Mouse (Mus musculus): ENCODE measurements around the gene Cntrob.

DNA sequence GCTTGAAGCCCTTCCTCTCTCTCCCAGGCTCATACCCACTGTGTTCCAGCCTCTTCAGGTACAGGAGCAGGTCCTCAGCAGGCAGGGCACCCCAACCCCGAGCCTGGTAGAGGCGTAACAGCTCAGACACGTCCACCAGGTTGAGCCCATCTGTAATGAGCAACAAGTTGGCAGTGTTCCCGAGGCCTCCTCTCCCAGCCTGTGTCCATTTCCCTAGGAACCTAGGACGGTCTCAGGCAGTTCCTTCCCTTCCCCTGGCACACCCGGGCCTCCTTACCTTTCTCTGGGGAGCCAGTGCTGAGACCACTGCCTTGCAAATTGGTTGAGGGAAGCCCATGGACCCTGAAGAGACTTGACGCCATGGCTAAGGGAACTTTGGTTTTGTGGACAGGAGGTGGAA is 20.8 kb downstream of the Cntrob start:
- no peak for TF ChIP-seq CTCF (IDR thresholded peaks at IDR 0.05; ENCODE audit: low read depth, low read length)
- no peak for TF ChIP-seq EP300 (IDR thresholded peaks at IDR 0.05; ENCODE audit: insufficient read depth, low read depth, low read length)
